Mouse (Mus musculus): ENCODE data around the gene CK137956.

CK137956 gene

DNA sequence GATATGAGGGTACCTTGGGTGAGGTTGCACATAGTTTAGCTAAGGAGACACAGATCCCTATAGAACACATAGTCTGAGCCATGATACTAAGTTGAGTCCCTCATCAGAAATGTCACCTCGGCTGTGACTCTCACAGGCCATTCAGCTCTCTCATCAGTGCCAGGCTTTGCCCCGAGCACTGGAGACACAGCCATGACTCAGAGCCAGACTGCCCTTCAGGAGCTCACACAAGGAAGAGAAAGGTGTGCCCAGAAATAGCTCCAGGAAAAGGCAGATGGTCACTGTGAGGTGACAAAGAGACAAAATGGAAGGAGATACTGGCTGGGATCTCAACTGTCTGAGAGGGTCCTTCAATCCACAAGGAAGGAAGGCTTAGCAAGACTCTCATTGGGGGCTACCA lies 23.1 kb downstream of the CK137956 start:
- in situ Hi-C loops (cut with MboI; ENCODE audit: low pct_unique_long_range_greater_than_20kb in 1 of 2, low sequenced_read_pairs in 2 of 2, unreplicated experiment in 1 of 2): no loop called here

DNA sequence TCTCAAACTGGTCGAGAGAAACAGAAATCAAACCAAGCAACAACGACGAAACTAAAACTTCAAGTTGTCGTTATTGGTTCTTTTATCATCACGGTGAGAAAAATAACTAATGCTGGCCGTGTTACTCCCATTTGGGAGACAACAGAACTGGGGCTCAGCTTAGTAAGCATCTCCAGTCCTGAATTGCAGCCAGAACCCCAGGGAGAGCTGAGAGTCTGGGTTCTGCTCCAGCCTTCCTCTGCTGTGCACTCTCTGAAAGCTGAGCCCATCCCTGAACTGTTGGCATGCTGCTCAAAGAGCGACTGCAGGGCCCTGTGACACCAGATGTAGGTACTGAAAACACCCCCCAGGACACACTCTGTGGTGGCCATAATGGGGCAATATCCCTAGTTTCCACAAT lies 33.3 kb downstream of the CK137956 start:
- in situ Hi-C loops (cut with MboI; ENCODE audit: low pct_unique_long_range_greater_than_20kb in 1 of 2, low sequenced_read_pairs in 2 of 2, unreplicated experiment in 1 of 2): no loop called here

DNA sequence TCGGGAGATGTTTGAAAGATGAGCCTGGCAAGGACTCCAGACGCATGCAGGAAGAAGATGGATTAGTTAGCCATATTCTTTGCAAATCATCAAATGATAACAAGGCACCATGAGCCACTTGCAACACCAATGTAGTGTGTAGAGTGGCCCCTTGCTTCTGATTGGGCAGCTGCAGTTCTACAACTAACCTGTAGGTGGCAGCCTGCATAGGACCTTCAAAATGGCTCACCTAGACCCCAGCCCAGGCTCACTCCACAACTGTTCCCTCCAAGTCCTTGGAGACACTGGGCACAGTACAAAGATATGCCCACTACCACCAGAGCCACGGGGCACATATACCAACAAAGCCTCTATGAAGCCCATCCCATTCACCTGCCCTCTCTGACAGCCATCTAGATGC lies 35.4 kb downstream of the CK137956 start:
- in situ Hi-C loops (cut with MboI; ENCODE audit: low pct_unique_long_range_greater_than_20kb in 1 of 2, low sequenced_read_pairs in 2 of 2, unreplicated experiment in 1 of 2): no loop called here

DNA sequence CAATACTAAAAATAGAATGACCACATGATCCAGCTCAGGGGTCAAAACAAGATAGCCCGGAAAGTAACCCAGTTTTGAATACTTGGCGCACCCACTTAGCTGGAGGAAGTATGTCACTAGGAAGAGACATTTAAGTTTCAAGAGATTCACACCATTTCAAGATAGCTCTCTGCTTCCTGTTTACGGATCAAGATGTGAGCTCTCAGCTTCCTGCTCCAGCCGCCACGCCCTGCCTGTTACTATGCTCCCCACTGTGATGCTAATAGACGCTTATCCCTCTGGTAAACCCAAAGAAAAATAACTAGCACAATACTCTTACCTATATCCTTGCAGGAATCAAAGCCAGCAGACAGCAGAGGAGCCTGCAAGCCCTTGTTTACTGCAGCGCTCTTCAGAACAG lies 57.2 kb downstream of the CK137956 start:
- in situ Hi-C loops (cut with MboI; ENCODE audit: low pct_unique_long_range_greater_than_20kb in 1 of 2, low sequenced_read_pairs in 2 of 2, unreplicated experiment in 1 of 2): no loop called here

DNA sequence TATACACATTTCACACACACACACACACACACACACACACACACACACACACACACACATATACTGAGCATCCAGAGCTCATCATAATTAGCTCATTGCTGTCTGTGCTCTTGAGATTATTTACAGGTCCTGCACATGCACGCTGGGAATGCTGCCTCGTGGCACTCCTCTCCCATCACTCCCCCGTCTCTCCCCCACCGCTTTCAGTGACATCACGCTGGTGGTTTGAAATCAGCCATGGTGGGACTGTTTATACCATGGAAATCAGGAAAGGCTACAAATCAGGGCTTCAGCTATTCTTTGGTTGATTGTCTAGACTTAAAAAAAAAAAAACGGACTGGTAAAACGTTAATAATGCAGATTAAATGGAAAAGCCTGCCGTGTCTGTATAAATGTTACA lies 63.6 kb downstream of the CK137956 start:
- in situ Hi-C loops (cut with MboI; ENCODE audit: low pct_unique_long_range_greater_than_20kb in 1 of 2, low sequenced_read_pairs in 2 of 2, unreplicated experiment in 1 of 2): no loop called here

DNA sequence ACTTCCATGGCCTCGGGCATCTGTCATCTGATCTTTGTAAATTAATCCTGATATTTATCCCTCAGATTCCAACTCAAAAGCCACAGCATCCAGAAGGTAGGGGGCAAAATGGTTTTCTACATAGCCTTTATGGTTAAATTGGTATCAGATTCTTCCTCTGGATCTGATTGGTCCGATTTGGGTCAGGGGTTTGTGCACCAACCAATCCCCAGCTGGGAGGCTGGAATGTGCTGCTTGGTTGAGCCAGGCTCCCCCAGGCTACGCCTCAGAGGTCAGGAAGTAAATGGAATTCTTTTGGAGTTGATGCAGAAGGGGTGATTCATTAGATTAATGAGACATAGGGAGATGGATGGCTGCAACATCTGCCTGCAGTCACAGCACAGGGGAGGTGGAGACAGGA lies 66.8 kb downstream of the CK137956 start:
- in situ Hi-C loops (cut with MboI; ENCODE audit: low pct_unique_long_range_greater_than_20kb in 1 of 2, low sequenced_read_pairs in 2 of 2, unreplicated experiment in 1 of 2): no loop called here

DNA sequence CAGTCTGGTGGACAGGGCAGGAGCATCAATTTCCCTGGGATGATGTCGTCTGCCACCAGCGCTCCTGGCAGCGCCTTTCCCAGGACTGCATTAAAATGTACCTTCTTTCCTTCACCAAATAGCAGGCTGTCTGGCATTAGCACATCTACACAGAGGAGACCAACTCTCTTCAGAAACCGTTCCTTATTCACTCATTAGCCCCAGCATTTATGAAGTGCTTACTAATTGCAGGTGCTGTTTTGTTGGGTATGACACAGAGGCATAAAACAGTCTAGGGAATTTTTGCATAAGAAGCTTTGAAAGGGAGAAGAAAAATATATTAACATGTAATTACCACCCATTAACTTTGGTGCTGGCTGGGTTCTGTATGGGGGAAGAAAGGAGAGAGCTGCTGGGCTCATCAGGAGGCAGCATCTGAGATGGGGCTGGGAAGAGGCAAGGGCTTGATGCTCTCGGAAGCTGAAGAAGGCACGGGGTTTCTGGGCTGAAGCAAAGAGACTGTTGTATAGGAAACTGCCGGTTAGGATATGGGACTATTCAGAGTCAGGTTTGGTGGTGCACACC lies 69.8 kb downstream of the CK137956 start:
- in situ Hi-C loops (cut with MboI; ENCODE audit: low pct_unique_long_range_greater_than_20kb in 1 of 2, low sequenced_read_pairs in 2 of 2, unreplicated experiment in 1 of 2): no loop called here

DNA sequence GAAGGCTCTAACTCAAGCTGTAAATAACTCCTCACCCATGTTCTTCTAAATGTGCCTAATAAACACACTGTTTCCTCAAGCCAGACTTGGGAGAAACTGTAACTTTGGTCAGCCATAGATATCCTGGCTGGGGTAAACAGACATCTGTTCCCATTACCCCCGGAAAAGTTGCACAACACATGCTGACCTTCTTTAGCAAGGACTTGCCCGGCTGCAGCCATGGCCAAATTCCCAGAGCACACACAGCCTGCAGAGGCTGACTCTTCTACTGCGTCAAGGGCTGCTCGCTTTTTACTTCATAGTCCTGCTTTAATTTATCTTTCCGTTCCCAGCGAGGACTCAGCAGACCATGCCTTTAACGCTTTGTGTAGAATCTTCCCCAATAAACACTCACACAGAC lies 81.7 kb downstream of the CK137956 start:
- in situ Hi-C loops (cut with MboI; ENCODE audit: low pct_unique_long_range_greater_than_20kb in 1 of 2, low sequenced_read_pairs in 2 of 2, unreplicated experiment in 1 of 2): no loop called here

DNA sequence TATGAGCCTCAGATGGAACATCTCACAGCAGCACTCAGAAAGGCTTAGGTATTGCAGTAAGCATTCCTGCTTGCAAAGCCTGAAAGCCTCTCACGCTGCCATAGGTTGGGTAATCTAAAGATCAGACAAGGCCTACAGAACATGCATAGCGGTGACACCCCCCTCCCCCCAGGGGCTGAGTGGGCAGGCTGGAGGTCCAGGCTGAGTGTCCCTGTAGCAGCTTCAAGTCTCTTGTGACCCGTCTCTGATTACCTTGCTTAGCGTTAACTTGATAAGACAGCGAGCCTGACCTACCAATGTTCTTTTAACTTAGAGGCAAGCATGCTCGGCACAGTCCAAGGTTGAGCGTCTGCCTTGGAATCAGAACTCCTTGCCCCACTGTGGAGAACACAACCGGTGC lies 91.8 kb downstream of the CK137956 start:
- in situ Hi-C loops (cut with MboI; ENCODE audit: low pct_unique_long_range_greater_than_20kb in 1 of 2, low sequenced_read_pairs in 2 of 2, unreplicated experiment in 1 of 2): no loop called here

Data from mouse embryonic stem cell (cell line).